Mouse (Mus musculus): ENCODE data around the gene Spem2. TPM values are rescaled to one million over a fixed set of nuclear protein-coding genes. Genes with fewer than 3 reads are reported as not detected.

Gene Spem2
- polyA plus RNA-seq, 1 experiment from 2014 or later, result not detected

DNA sequence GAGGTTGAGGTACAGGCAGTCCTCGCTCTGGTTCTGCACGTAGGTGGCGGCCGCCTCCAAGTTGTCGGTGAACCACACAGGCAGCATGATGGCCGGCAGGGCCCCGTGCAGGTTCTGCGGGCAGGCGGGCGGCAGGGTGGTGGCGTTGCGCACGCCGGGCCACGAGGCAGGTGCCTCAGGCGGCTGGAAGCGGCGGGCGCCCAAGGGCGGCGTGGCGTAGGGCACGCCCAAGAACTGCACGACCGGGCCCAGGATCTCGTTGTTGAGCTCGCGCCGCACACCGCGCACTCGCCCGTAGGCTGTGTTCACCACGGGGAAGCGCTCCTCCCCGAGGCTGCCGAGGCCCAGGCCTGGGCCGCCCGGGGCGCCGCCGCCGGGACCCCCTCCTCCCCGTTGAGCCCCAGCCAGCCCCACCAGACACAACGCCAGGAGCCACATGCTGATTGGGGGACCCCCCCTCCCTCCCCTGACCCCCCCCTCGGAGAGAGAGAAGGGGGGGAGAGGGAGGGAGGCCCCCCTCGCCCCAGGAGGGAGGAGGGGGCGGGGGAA lies 15.8 kb upstream of the Spem2 start:
- 7% methylated on average over 43 of the region's 48 CpGs for WGBS
- H3K4me1 ChIP-seq, result peaks cover 43% of the 10 kb centered on the region
- 0 out of 2 replicates have a peak overlapping the region, but pooled peaks have one; percentile 36 for H3K27ac ChIP-seq (replicated peaks)
- peaks cover 16% of the 10 kb centered on the region for H3K36me3 ChIP-seq
- H3K4me3 ChIP-seq (replicated peaks), result peak overlapping the region; percentile 72
- H3K27me3 ChIP-seq, result no peaks in the 10 kb centered on the region
- H3K9me3 ChIP-seq (replicated peaks), result no peaks in the 10 kb centered on the region
- H3K9ac ChIP-seq, result peak overlapping the region; percentile 35
- peak overlapping the region; percentile 84 for H3K4me2 ChIP-seq (replicated peaks)
- ATAC-seq (ENCODE audit: insufficient number of reproducible peaks, low FRiP score, low TSS enrichment, low read depth), result no peak

GRCm38 (mm10) chr11:69833554-69833953 lies 15.3 kb upstream of the Spem2 start:
- peak overlapping the region; percentile 84 for H3K4me2 ChIP-seq (replicated peaks)
- peak overlapping the region; percentile 72 for H3K4me3 ChIP-seq (replicated peaks)
- ATAC-seq (ENCODE audit: insufficient number of reproducible peaks, low FRiP score, low TSS enrichment, low read depth), result no peak
- 0 out of 2 replicates have a peak overlapping the region, but pooled peaks have one; percentile 34 for H3K27ac ChIP-seq (replicated peaks)
- peak overlapping the region; percentile 35 for H3K9ac ChIP-seq
- H3K4me1 ChIP-seq, result peaks cover 39% of the 10 kb centered on the region
- 58% methylated on average over 8 of the region's 8 CpGs for WGBS
- H3K27me3 ChIP-seq, result no peaks in the 10 kb centered on the region
- H3K36me3 ChIP-seq, result peaks cover 16% of the 10 kb centered on the region
- no peaks in the 10 kb centered on the region for H3K9me3 ChIP-seq (replicated peaks)

DNA sequence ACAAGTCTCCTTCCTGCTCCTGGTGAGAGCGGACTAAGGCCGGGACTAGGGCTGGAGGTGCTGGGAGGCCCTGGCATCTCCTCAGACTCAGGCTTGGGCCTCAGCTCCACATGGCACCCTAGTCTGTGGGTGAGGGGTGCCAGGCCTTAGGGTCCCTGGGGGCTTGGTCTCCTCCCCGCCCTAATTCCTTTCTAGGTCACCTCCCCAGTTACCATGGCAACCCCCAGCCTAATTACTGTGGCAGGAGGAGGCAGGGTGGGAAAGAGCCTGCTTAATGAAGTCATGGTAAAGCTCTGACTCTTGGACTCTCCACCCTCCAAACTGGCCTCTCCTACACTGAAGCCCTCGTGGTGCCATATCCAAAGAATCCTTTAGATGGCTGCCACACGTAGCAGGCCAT lies 10.6 kb upstream of the Spem2 start:
- 73% methylated on average over 5 of the region's 5 CpGs for WGBS
- H3K4me3 ChIP-seq (replicated peaks), result no peak overlapping the region
- H3K9ac ChIP-seq, result no peak overlapping the region
- ATAC-seq (ENCODE audit: insufficient number of reproducible peaks, low FRiP score, low TSS enrichment, low read depth), result no peak
- H3K9me3 ChIP-seq (replicated peaks), result no peaks in the 10 kb centered on the region
- no peak overlapping the region for H3K27ac ChIP-seq (replicated peaks)
- peaks cover 6% of the 10 kb centered on the region for H3K4me1 ChIP-seq
- no peak overlapping the region for H3K4me2 ChIP-seq (replicated peaks)
- no peaks in the 10 kb centered on the region for H3K27me3 ChIP-seq
- H3K36me3 ChIP-seq, result peaks cover 58% of the 10 kb centered on the region

GRCm38 (mm10) chr11:69823456-69823855 lies 5.2 kb upstream of the Spem2 start:
- Histone ChIP-seq H3K4me1 (no peaks in the 10 kb centered on the region), H3K9ac (no peak overlapping the region), H3K27me3 (no peaks in the 10 kb centered on the region), H3K4me3 (replicated peaks) (no peak overlapping the region), H3K4me2 (replicated peaks) (no peak overlapping the region), H3K27ac (replicated peaks) (no peak overlapping the region), H3K36me3 (peaks cover 42% of the 10 kb centered on the region), H3K9me3 (replicated peaks) (no peaks in the 10 kb centered on the region)
- no peak for ATAC-seq (ENCODE audit: insufficient number of reproducible peaks, low FRiP score, low TSS enrichment, low read depth)
- 80% methylated on average over 2 of the region's 2 CpGs for WGBS

- no peak for ATAC-seq (ENCODE audit: insufficient number of reproducible peaks, low FRiP score, low TSS enrichment, low read depth)
- Histone ChIP-seq H3K9ac (no peak within 1 kb of the TSS), H3K4me3 (replicated peaks) (no peak within 1 kb of the TSS), H3K4me2 (replicated peaks) (no peak within 1 kb of the TSS), H3K27ac (replicated peaks) (no peak within 1 kb of the TSS), H3K36me3 (peaks cover 29% of the 10 kb centered on the region), H3K9me3 (replicated peaks) (no peaks in the 10 kb centered on the region), H3K27me3 (no peaks in the 10 kb centered on the region), H3K4me1 (no peaks in the 10 kb centered on the region)
- 83% methylated on average over 3 of the region's 3 CpGs for WGBS
Measured at GRCm38 (mm10) chr11:69822080-69822479, 3.8 kb upstream of the Spem2 start, which contains the start of gene Spem1. Gene Spem1 (minus strand): TSS chr11:69822180.

DNA sequence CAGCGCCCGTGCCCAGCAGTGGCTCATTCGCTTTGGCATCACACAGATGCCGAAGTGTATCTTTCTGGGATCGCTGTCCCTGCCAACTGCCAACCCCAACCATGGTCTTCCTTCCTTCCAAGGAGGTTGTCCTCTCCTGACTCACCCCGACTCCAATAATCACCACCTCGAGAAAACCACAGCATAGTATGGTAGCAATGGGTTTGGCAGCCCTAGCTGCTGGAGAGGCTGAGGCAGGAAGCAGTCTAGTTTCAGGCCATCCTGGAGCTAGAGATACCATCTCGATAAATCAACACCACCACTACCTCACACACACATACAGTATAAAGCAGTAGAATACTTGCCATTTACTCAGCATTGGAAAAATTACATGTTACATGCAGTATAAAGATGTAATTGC lies 606 bp upstream of the Spem2 start:
- WGBS, result 91% methylated on average over 8 of the region's 8 CpGs
- H3K27ac ChIP-seq (replicated peaks), result no peak overlapping the region
- H3K4me3 ChIP-seq (replicated peaks), result no peak overlapping the region
- no peak overlapping the region for H3K9ac ChIP-seq
- no peak for ATAC-seq (ENCODE audit: insufficient number of reproducible peaks, low FRiP score, low TSS enrichment, low read depth)
- no peaks in the 10 kb centered on the region for H3K27me3 ChIP-seq
- H3K4me2 ChIP-seq (replicated peaks), result no peak overlapping the region
- no peaks in the 10 kb centered on the region for H3K4me1 ChIP-seq
- no peaks in the 10 kb centered on the region for H3K9me3 ChIP-seq (replicated peaks)
- H3K36me3 ChIP-seq, result no peaks in the 10 kb centered on the region

DNA sequence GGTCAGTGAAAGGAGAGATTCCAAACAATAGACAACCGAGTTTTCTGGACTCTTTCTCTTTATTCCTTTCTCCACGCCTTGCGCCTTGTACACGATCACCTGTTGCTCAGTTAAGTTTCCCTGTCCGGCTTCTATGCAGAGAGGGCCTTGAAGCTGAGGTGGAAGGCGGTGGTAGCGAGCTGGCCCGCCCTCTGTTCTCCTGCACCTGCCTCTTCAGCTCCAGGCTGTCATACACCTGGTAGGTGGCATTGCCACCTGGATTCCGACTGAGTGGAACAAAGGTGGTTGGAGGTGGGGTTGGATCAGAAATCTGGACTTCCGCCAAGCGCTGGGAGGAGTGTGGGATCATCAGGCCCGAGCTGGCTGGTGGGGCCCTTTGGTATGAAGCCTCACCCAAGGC lies 1.7 kb downstream of the Spem2 start:
- H3K4me3 ChIP-seq (replicated peaks), result no peak overlapping the region
- H3K4me1 ChIP-seq, result no peaks in the 10 kb centered on the region
- no peaks in the 10 kb centered on the region for H3K27me3 ChIP-seq
- no peak overlapping the region for H3K4me2 ChIP-seq (replicated peaks)
- WGBS, result 87% methylated on average over 12 of the region's 12 CpGs
- no peak for ATAC-seq (ENCODE audit: insufficient number of reproducible peaks, low FRiP score, low TSS enrichment, low read depth)
- no peak overlapping the region for H3K9ac ChIP-seq
- no peaks in the 10 kb centered on the region for H3K9me3 ChIP-seq (replicated peaks)
- H3K27ac ChIP-seq (replicated peaks), result no peak overlapping the region
- H3K36me3 ChIP-seq, result no peaks in the 10 kb centered on the region

- Histone ChIP-seq H3K4me2 (replicated peaks) (no peak within 1 kb of the TSS), H3K36me3 (no peaks in the 10 kb centered on the region), H3K27ac (replicated peaks) (no peak within 1 kb of the TSS), H3K9me3 (replicated peaks) (no peaks in the 10 kb centered on the region), H3K9ac (no peak within 1 kb of the TSS), H3K27me3 (no peaks in the 10 kb centered on the region), H3K4me1 (no peaks in the 10 kb centered on the region), H3K4me3 (replicated peaks) (no peak within 1 kb of the TSS)
- ATAC-seq (ENCODE audit: insufficient number of reproducible peaks, low FRiP score, low TSS enrichment, low read depth), result no peak
- WGBS, result 61% methylated on average over 10 of the region's 10 CpGs
Measured at GRCm38 (mm10) chr11:69815155-69815554, 3.1 kb downstream of the Spem2 start, which contains the start of gene Gm39566. Gene Gm39566 (minus strand): TSS chr11:69815298.

GRCm38 (mm10) chr11:69810280-69810679 lies 8.0 kb downstream of the Spem2 start:
- H3K9ac ChIP-seq, result no peak overlapping the region
- no peak for ATAC-seq (ENCODE audit: insufficient number of reproducible peaks, low FRiP score, low TSS enrichment, low read depth)
- no peak overlapping the region for H3K27ac ChIP-seq (replicated peaks)
- no peaks in the 10 kb centered on the region for H3K4me1 ChIP-seq
- H3K9me3 ChIP-seq (replicated peaks), result no peaks in the 10 kb centered on the region
- H3K27me3 ChIP-seq, result peaks cover 5% of the 10 kb centered on the region; the same call in 1 of the 2 replicates
- H3K4me3 ChIP-seq (replicated peaks), result no peak overlapping the region
- no peak overlapping the region for H3K4me2 ChIP-seq (replicated peaks)
- no peaks in the 10 kb centered on the region for H3K36me3 ChIP-seq

GRCm38 (mm10) chr11:69807641-69808040 lies 10.6 kb downstream of the Spem2 start:
- H3K36me3 ChIP-seq, result no peaks in the 10 kb centered on the region
- H3K4me3 ChIP-seq (replicated peaks), result no peak overlapping the region
- ATAC-seq (ENCODE audit: insufficient number of reproducible peaks, low FRiP score, low TSS enrichment, low read depth), result no peak
- no peaks in the 10 kb centered on the region for H3K9me3 ChIP-seq (replicated peaks)
- no peak overlapping the region for H3K9ac ChIP-seq
- H3K27me3 ChIP-seq, result peaks cover 17% of the 10 kb centered on the region
- no peak overlapping the region for H3K27ac ChIP-seq (replicated peaks)
- H3K4me1 ChIP-seq, result peaks cover 26% of the 10 kb centered on the region
- 68% methylated on average over 2 of the region's 2 CpGs for WGBS
- H3K4me2 ChIP-seq (replicated peaks), result no peak overlapping the region

- H3K4me1 ChIP-seq, result peaks cover 39% of the 10 kb centered on the region
- H3K27ac ChIP-seq (replicated peaks), result no peak overlapping the region
- H3K36me3 ChIP-seq, result no peaks in the 10 kb centered on the region
- no peak overlapping the region for H3K4me3 ChIP-seq (replicated peaks)
- H3K9me3 ChIP-seq (replicated peaks), result no peaks in the 10 kb centered on the region
- H3K27me3 ChIP-seq, result peaks cover 22% of the 10 kb centered on the region
- WGBS, result 74% methylated on average over 4 of the region's 4 CpGs
- no peak overlapping the region for H3K4me2 ChIP-seq (replicated peaks)
- no peak for ATAC-seq (ENCODE audit: insufficient number of reproducible peaks, low FRiP score, low TSS enrichment, low read depth)
- H3K9ac ChIP-seq, result no peak overlapping the region
Measured at GRCm38 (mm10) chr11:69806378-69806777, 11.9 kb downstream of the Spem2 start.
